Mouse (Mus musculus): ENCODE data around the gene Cd79a. TPM values are rescaled to one million over a fixed set of nuclear protein-coding genes. Genes with fewer than 3 reads are reported as not detected.

Cd79a gene
- polyA plus RNA-seq, 1 experiment, result 0.31 TPM

- TF ChIP-seq POLR2A (IDR thresholded peaks at IDR 0.05; ENCODE audit: borderline replicate concordance, extremely low read depth, insufficient read depth, insufficient read length, poor library complexity, severe bottlenecking) (no peak), CTCF (IDR thresholded peaks at IDR 0.05; ENCODE audit: borderline replicate concordance, extremely low read depth, insufficient read depth, insufficient read length) (no peak)
- DNase-seq (ENCODE audit: low read depth), result no peak
Measured at GRCm38 (mm10) chr7:24943641-24944040, 46.5 kb downstream of the Cd79a start.

GRCm38 (mm10) chr7:24944257-24944950, 47.2 kb downstream of the Cd79a start, which contains the start of gene Gm4881:
Gene Gm4881, minus strand, starts transcription at chr7:24944494.
- DNase-seq (ENCODE audit: low read depth), result no peak
- TF ChIP-seq POLR2A (IDR thresholded peaks at IDR 0.05; ENCODE audit: borderline replicate concordance, extremely low read depth, insufficient read depth, insufficient read length, poor library complexity, severe bottlenecking) (no peak), CTCF (IDR thresholded peaks at IDR 0.05; ENCODE audit: borderline replicate concordance, extremely low read depth, insufficient read depth, insufficient read length) (no peak)

- TF ChIP-seq POLR2A (IDR thresholded peaks at IDR 0.05; ENCODE audit: borderline replicate concordance, extremely low read depth, insufficient read depth, insufficient read length, poor library complexity, severe bottlenecking), result no peak
- no peak for TF ChIP-seq CTCF (IDR thresholded peaks at IDR 0.05; ENCODE audit: borderline replicate concordance, extremely low read depth, insufficient read depth, insufficient read length)
- no peak for DNase-seq (ENCODE audit: low read depth)
Measured at GRCm38 (mm10) chr7:24947316-24948048, 50.3 kb downstream of the Cd79a start.

- peak; percentile 34 for DNase-seq (ENCODE audit: low read depth)
- TF ChIP-seq CTCF (IDR thresholded peaks at IDR 0.05; ENCODE audit: borderline replicate concordance, extremely low read depth, insufficient read depth, insufficient read length) (no peak), POLR2A (IDR thresholded peaks at IDR 0.05; ENCODE audit: borderline replicate concordance, extremely low read depth, insufficient read depth, insufficient read length, poor library complexity, severe bottlenecking) (no peak)
Measured at GRCm38 (mm10) chr7:24948774-24949173, 51.6 kb downstream of the Cd79a start.

- TF ChIP-seq POLR2A (IDR thresholded peaks at IDR 0.05; ENCODE audit: borderline replicate concordance, extremely low read depth, insufficient read depth, insufficient read length, poor library complexity, severe bottlenecking) (no peak), CTCF (IDR thresholded peaks at IDR 0.05; ENCODE audit: borderline replicate concordance, extremely low read depth, insufficient read depth, insufficient read length) (peak; percentile 91)
Measured at GRCm38 (mm10) chr7:24949958-24950623, 52.9 kb downstream of the Cd79a start.

More at GRCm38 (mm10) chr7:24949958-24950623, 52.9 kb downstream of the Cd79a start:
- peak; percentile 75 for DNase-seq (ENCODE audit: low read depth)

Other genes with a start within 250 kb of the Cd79a start
- gene Tex101, start 220.7 kb upstream of the Cd79a start, polyA plus RNA-seq (2012; rRNA removed), result not detected in 2 replicates
- gene BC049730, start 188.1 kb upstream of the Cd79a start, polyA plus RNA-seq (2012; rRNA removed), result not detected in 2 replicates
- not detected in 2 replicates for gene Gm4763, start 170.5 kb upstream of the Cd79a start, polyA plus RNA-seq (2012; rRNA removed)
- gene Cd177, start 137.1 kb upstream of the Cd79a start, polyA plus RNA-seq (2012; rRNA removed), result 0.15 and 0.19 TPM in 2 replicates
- gene Ceacam10, start 120.2 kb upstream of the Cd79a start, polyA plus RNA-seq (2012; rRNA removed), result 0.19 and 0.24 TPM in 2 replicates
- gene Gm9844, start 35.2 kb upstream of the Cd79a start, polyA plus RNA-seq (2012; rRNA removed), result 42.6 and 58.0 TPM in 2 replicates
- gene Lypd4, start 27.4 kb upstream of the Cd79a start, polyA plus RNA-seq (2012; rRNA removed), result 0.08 TPM in 1 of 2 replicates, not detected in the other
- gene Dmrtc2, start 27.3 kb upstream of the Cd79a start, polyA plus RNA-seq (2012; rRNA removed), result 0.08 and 0.11 TPM in 2 replicates
- 624 and 715 TPM in 2 replicates for gene Rps19, start 13.0 kb upstream of the Cd79a start, polyA plus RNA-seq (2012; rRNA removed)
- 196 and 264 TPM in 2 replicates for gene Arhgef1, start 5.5 kb downstream of the Cd79a start, polyA plus RNA-seq (2012; rRNA removed)
- 5.9 and 11.2 TPM in 2 replicates for gene Gm4881, start 47.1 kb downstream of the Cd79a start, polyA plus RNA-seq (2012; rRNA removed)
- gene Rabac1, start 75.4 kb downstream of the Cd79a start, polyA plus RNA-seq (2012; rRNA removed), result 244 and 306 TPM in 2 replicates
- gene Atp1a3, start 108.6 kb downstream of the Cd79a start, polyA plus RNA-seq (2012; rRNA removed), result 160 and 331 TPM in 2 replicates
- gene Grik5, start 175.0 kb downstream of the Cd79a start, polyA plus RNA-seq (2012; rRNA removed), result 155 and 186 TPM in 2 replicates
- gene Zfp574, start 175.2 kb downstream of the Cd79a start, polyA plus RNA-seq (2012; rRNA removed), result 45.4 and 46.2 TPM in 2 replicates

Measured in brain, embryonic 14.5 days (tissue).